Comparison of ENCODE assay signal across 1 mouse cellular context in genomic region chr14:30626756-30627742, GRCm38 (mm10).
TF ChIP-seq lines count a peak whose summit lies in the region.

No protein-coding gene starts in this region.

TF ChIP-seq in MEL, 35 proteins besides CTCF, POLR2A, EP300 and RAD21 (continued from another document):
- TF ChIP-seq KAT2A (conservative IDR thresholded peaks at IDR 0.05; ENCODE audit: low read depth, low read length) = no peak
- TF ChIP-seq NELFE (IDR thresholded peaks at IDR 0.05; ENCODE audit: low read depth, low read length) = no peak
- no peak for TF ChIP-seq ELF1 (IDR thresholded peaks at IDR 0.05; ENCODE audit: low read depth, low read length)
- TF ChIP-seq USF2 (IDR thresholded peaks at IDR 0.05; ENCODE audit: borderline replicate concordance in 1 of 2, insufficient read depth in 1 of 2, low read depth in 1 of 2, low read length in 2 of 2) = no peak
- TF ChIP-seq UBTF (IDR thresholded peaks at IDR 0.05; ENCODE audit: borderline replicate concordance, insufficient read depth, low read depth, low read length) = no peak
- no peak; the same call in 1 of the 2 replicates for TF ChIP-seq HCFC1 (IDR thresholded peaks at IDR 0.05; ENCODE audit: low read depth, low read length)
- TF ChIP-seq GABPA (IDR thresholded peaks at IDR 0.05; ENCODE audit: low read depth, low read length) = no peak
- no peak for TF ChIP-seq NRF1 (IDR thresholded peaks at IDR 0.05; ENCODE audit: insufficient read depth, low read depth, low read length, poor library complexity, severe bottlenecking)
- TF ChIP-seq GATA1 (IDR thresholded peaks at IDR 0.05; ENCODE audit: low read depth, low read length) = peak; percentile 44; the same call in 1 of the 2 replicates
